Mouse (Mus musculus): ENCODE measurements at regions not wholly inside any gene's neighbourhood (a gene's known extent, or its start where the extent isn't known, plus 50 kb on each side); places are given as distances from the start of the nearest gene placed in this dataset.
A peak's percentile ranks its signal among the peaks of the same experiment; 100 is the strongest.

DNA sequence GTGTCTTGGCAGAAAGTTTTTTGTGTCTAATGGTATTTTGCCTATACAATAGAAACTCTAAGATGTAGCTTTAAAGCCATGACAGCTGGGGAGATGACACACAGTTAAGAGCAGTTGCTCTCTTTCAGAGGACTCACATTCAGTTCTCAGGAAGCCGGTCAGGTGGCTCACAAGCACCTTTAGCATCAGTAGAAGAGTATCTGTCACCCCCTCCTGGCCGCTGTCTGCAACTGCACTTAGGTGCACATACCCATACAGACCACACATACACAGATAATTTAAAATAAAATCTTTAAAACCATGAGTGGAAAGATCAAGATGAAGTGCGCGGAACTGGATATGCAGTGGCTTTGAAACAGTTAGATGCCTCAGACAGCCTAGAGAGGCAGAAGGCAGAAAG is 178.3 kb upstream of the Chrm3 start:
- ATAC-seq (replicated peaks; ENCODE audit: poor library complexity), result peak; percentile 72

- no peak for ATAC-seq (replicated peaks; ENCODE audit: poor library complexity)
Measured at GRCm38 (mm10) chr13:10527251-10527650, 166.6 kb upstream of the Chrm3 start.

GRCm38 (mm10) chr13:10526470-10527207 is 166.0 kb upstream of the Chrm3 start:
- no peak for ATAC-seq (replicated peaks; ENCODE audit: poor library complexity)

GRCm38 (mm10) chr13:10504211-10504610 is 143.6 kb upstream of the Chrm3 start:
- peak; percentile 95 for ATAC-seq (replicated peaks; ENCODE audit: poor library complexity)

GRCm38 (mm10) chr13:10455323-10455722 is 94.7 kb upstream of the Chrm3 start:
- no peak for ATAC-seq (replicated peaks; ENCODE audit: poor library complexity)

- ATAC-seq (replicated peaks; ENCODE audit: poor library complexity), result no peak
Measured at GRCm38 (mm10) chr13:10454667-10455066, 94.0 kb upstream of the Chrm3 start.

DNA sequence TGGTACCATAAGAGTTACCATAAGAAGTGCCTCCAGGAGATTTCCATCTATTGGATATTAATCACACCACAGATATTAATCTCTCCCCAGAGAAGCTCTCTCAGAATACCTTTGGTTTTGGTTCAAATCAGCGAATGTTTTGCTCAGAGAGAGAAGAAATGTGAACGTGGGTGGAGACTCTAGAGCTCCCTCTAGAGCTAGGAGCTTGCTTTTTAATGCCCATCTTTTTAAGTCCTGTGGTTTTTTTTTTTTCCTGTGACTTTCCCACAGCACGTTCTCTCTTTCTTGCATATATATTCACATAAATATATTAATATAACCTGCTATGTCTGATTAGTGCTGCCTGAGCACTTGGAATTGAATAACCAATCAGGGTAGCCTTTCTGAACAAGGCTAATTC is 90.4 kb upstream of the Chrm3 start:
- ATAC-seq (replicated peaks; ENCODE audit: poor library complexity), result 0 out of 2 replicates have a peak, but pooled peaks have one; percentile 34

- ATAC-seq (replicated peaks; ENCODE audit: poor library complexity), result no peak
Measured at GRCm38 (mm10) chr13:10449502-10449901, 88.9 kb upstream of the Chrm3 start.

DNA sequence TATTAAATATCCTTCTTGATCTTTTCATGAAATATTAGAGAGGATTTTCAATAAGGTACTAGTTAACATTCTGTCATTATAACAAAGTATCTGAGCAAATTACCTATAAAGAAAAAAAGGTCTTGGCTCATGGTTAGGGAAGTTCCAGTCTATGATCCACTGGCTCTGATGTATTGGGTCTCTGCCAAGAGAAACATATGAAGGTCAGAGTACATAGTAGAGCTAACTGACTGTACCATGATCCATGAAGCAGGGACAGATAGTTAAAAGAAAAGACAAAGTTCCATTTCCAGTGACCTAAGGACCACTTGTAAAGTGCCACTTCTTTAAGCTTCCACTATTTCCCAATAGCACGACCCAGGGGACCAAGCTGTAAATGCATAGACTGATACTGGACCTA is 87.2 kb upstream of the Chrm3 start:
- ATAC-seq (replicated peaks; ENCODE audit: poor library complexity), result no peak

GRCm38 (mm10) chr13:10445679-10446078 is 85.0 kb upstream of the Chrm3 start:
- ATAC-seq (replicated peaks; ENCODE audit: poor library complexity), result no peak

Measured in megakaryocyte progenitor cell, adult 5-6 weeks (primary cell).